Mouse (Mus musculus) limb, embryonic 14.5 days (tissue): ENCODE measurements around the gene Paxip1. TPM values are rescaled to one million over a fixed set of nuclear protein-coding genes. Genes with fewer than 3 reads are reported as not detected.

Experiments
- ATAC-seq: fragments of 200-750 bp; cut with Nextera tagmentation; 2 replicates; pipeline ENCODE4 v1.8.0; 2017; ENCODE audit warnings: low read depth, moderate number of reproducible peaks, moderate TSS enrichment; ENCODE audit not compliant: low FRiP score
- DNase-seq: peaks from one replicate; pipeline ENCODE4 v3.0.0-alpha.2; 2015; ENCODE audit warnings: low spot score
- H3K27ac ChIP-seq: fragments of 300-500 bp; sonication (generic); replicated peaks from 2 replicates; pipeline ENCODE4 v1.5.1; 2014; ENCODE audit warnings: low read depth, mild to moderate bottlenecking, low read length, moderate library complexity, mixed read lengths
- H3K27me3 ChIP-seq: fragments of 300-500 bp; sonication (generic); 2 replicates; pipeline ENCODE4 v1.6.1; 2014; ENCODE audit warnings: low read length, mixed read lengths; ENCODE audit not compliant: control insufficient read depth, insufficient read depth
- H3K36me3 ChIP-seq: fragments of 300-500 bp; sonication (generic); 2 replicates; pipeline ENCODE4 v1.6.1; 2014; ENCODE audit warnings: mild to moderate bottlenecking, low read length, moderate library complexity, mixed read lengths; ENCODE audit not compliant: control insufficient read depth, insufficient read depth
- H3K4me1 ChIP-seq: fragments of 300-500 bp; sonication (generic); 2 replicates; pipeline ENCODE4 v1.6.1; 2014; ENCODE audit warnings: antibody characterized with exemption, low read length, mixed read lengths; ENCODE audit not compliant: control insufficient read depth, insufficient read depth
- H3K4me2 ChIP-seq: fragments of 300-500 bp; sonication (generic); replicated peaks from 2 replicates; pipeline ENCODE4 v1.6.1; 2014; ENCODE audit warnings: low read depth, mild to moderate bottlenecking, low read length, moderate library complexity; ENCODE audit not compliant: severe bottlenecking
- H3K4me3 ChIP-seq: fragments of 300-500 bp; sonication (generic); replicated peaks from 2 replicates; pipeline ENCODE4 v1.5.1; 2014; ENCODE audit warnings: low read length
- H3K9ac ChIP-seq: fragments of 300-500 bp; sonication (generic); 2 replicates; pipeline ENCODE4 v1.6.1; 2014; ENCODE audit warnings: mild to moderate bottlenecking, low read depth, low read length, moderate library complexity; ENCODE audit not compliant: severe bottlenecking
- H3K9me3 ChIP-seq: fragments of 300-500 bp; sonication (generic); 2 replicates; pipeline ENCODE4 v1.6.1; 2016; ENCODE audit warnings: low read length; ENCODE audit not compliant: control insufficient read depth
- POLR2A ChIP-seq: fragments of 200-500 bp; IDR thresholded peaks from 2 replicates; pipeline ENCODE4 v1.8.0; 2012; ENCODE audit warnings: inconsistent platforms, mild to moderate bottlenecking, moderate library complexity, borderline replicate concordance; ENCODE audit not compliant: insufficient read depth, insufficient read length; ENCODE audit errors: extremely low read depth
- WGBS: fragments of 180-500 bp; shearing (Covaris S2); extraction: QIAGEN DNeasy Blood & Tissue Kit; methylation state at CpG from one replicate; pipeline ENCODE4 v1.1.7; 2014; 5-methylcytosine and 5-hydroxymethylcytosine counted together
- polyA plus RNA-seq, 2 experiments: library from polyadenylated mRNA; depleted of rRNA in 1 of 2; stranded (reverse) in 1 of 2; unstranded in 1 of 2; fragments of >200 nt; fragmentation: Nextera tagmentation in 1 of 2; extraction: Ambion mirVana in 1 of 2; gene quantifications; 2 replicates each; pipeline versions ENCODE4 v1.2.1 to v1.2.3; 2012 to 2014

Gene Paxip1
- polyA plus RNA-seq, 2 experiments = 34.5 to 57.7 TPM

DNA sequence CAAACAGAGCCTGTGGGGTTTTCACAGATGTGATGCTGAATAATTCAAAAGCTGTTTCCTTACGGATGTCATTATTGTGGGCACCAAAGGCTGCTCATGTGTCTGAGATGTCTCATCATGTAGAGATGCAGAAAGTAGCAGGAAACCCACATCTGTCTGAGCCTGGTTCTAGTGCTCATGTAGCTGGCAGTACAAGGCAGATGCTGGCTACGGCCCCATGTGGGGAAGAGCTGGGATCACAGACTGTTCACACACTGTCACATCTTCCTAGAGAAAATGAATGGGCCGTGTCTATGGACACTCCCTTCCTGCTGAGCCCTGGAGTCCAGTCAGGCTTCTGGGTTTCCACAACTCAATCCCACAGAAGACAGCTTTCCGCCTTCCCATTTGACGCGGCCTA, 89.0 kb downstream of the Paxip1 start:
- Histone ChIP-seq H3K27ac (no peak overlapping the region), H3K9ac (no peak overlapping the region), H3K4me2 (no peak overlapping the region), H3K4me3 (no peak overlapping the region), H3K36me3 (no peaks in the 10 kb centered on the region), H3K27me3 (no peaks in the 10 kb centered on the region), H3K4me1 (no peaks in the 10 kb centered on the region), H3K9me3 (no peaks in the 10 kb centered on the region)
- ATAC-seq = no peak
- 84% methylated on average over 6 of the region's 6 CpGs for WGBS
- no peak for DNase-seq
- no peak for TF ChIP-seq POLR2A

Other genes with a start within 250 kb of the Paxip1 start
- not detected in 2 replicates for gene Htr5a, start 50.5 kb upstream of the Paxip1 start, polyA plus RNA-seq (2012; rRNA removed)
- gene Htr5a, start 50.5 kb upstream of the Paxip1 start, polyA plus RNA-seq (2014; fragmentation: Nextera tagmentation; extraction: Ambion mirVana) = not detected in 2 replicates